Mouse (Mus musculus): Measurements from ENCODE around the gene Ace2. TPM values are rescaled to one million over a fixed set of nuclear protein-coding genes. Genes with fewer than 3 reads are reported as not detected.

The Ace2 gene
- 1 to 10 TPM in 1 of 2 experiments, under 1 TPM in 1; 0.91 to 1.0 TPM for total RNA-seq (2021)

GRCm38 (mm10) chrX:164139032-164139431 is at the start of gene Ace2:
Gene Ace2 (plus strand): TSS chrX:164139332.
- intact Hi-C loops (cut with DNase I) = no loop called here

GRCm38 (mm10) chrX:164089916-164090315 is 49.2 kb upstream of the Ace2 start:
- intact Hi-C loops (cut with DNase I) = loop anchor here (5.0 kb wide), 1 partner anchor 307 kb away; no protein-coding TSS in a partner anchor
- DNase-seq (ENCODE audit: extremely low spot score in 1 of 2, low spot score in 2 of 2) = no peak

More at GRCm38 (mm10) chrX:164139032-164139431, at the start of gene Ace2:
- no peak for DNase-seq (ENCODE audit: extremely low spot score in 1 of 2, low spot score in 2 of 2)

GRCm38 (mm10) chrX:164092300-164093169 is 46.6 kb upstream of the Ace2 start:
- intact Hi-C loops (cut with DNase I) = loop anchor here (5.0 kb wide), 1 partner anchor 305 kb away; no protein-coding TSS in a partner anchor
- DNase-seq (ENCODE audit: extremely low spot score in 1 of 2, low spot score in 2 of 2) = no peak

- intact Hi-C loops (cut with DNase I) = loop anchor here (5.0 kb wide), 1 partner anchor 304 kb away; no protein-coding TSS in a partner anchor
- no peak for DNase-seq (ENCODE audit: extremely low spot score in 1 of 2, low spot score in 2 of 2)
Measured at GRCm38 (mm10) chrX:164093435-164093834, 45.7 kb upstream of the Ace2 start.

- intact Hi-C loops (cut with DNase I) = no loop called here
Measured at GRCm38 (mm10) chrX:164095838-164096237, 43.3 kb upstream of the Ace2 start.

GRCm38 (mm10) chrX:164101483-164101882 is 37.6 kb upstream of the Ace2 start:
- DNase-seq (ENCODE audit: extremely low spot score in 1 of 2, low spot score in 2 of 2) = no peak
- intact Hi-C loops (cut with DNase I) = loop anchor here (5.0 kb wide), 1 partner anchor 76 kb away; no protein-coding TSS in a partner anchor

More at GRCm38 (mm10) chrX:164095838-164096237, 43.3 kb upstream of the Ace2 start:
- no peak for DNase-seq (ENCODE audit: extremely low spot score in 1 of 2, low spot score in 2 of 2)

GRCm38 (mm10) chrX:164102198-164102597 is 36.9 kb upstream of the Ace2 start:
- no peak for DNase-seq (ENCODE audit: extremely low spot score in 1 of 2, low spot score in 2 of 2)
- intact Hi-C loops (cut with DNase I) = loop anchor here (5.0 kb wide), 1 partner anchor 75 kb away; no protein-coding TSS in a partner anchor

- no peak for DNase-seq (ENCODE audit: extremely low spot score in 1 of 2, low spot score in 2 of 2)
Measured at GRCm38 (mm10) chrX:164102656-164103055, 36.5 kb upstream of the Ace2 start.

GRCm38 (mm10) chrX:164111146-164111545 is 28.0 kb upstream of the Ace2 start:
- intact Hi-C loops (cut with DNase I) = no loop called here
- DNase-seq (ENCODE audit: extremely low spot score in 1 of 2, low spot score in 2 of 2) = no peak

More at GRCm38 (mm10) chrX:164102656-164103055, 36.5 kb upstream of the Ace2 start:
- intact Hi-C loops (cut with DNase I) = loop anchor here (5.0 kb wide), 1 partner anchor 75 kb away; no protein-coding TSS in a partner anchor

- no peak for DNase-seq (ENCODE audit: extremely low spot score in 1 of 2, low spot score in 2 of 2)
- intact Hi-C loops (cut with DNase I) = no loop called here
Measured at GRCm38 (mm10) chrX:164113744-164114143, 25.4 kb upstream of the Ace2 start.

GRCm38 (mm10) chrX:164123942-164124341 is 15.2 kb upstream of the Ace2 start:
- no peak for DNase-seq (ENCODE audit: extremely low spot score in 1 of 2, low spot score in 2 of 2)
- intact Hi-C loops (cut with DNase I) = no loop called here

GRCm38 (mm10) chrX:164133531-164133930 is 5.6 kb upstream of the Ace2 start:
- DNase-seq (ENCODE audit: extremely low spot score in 1 of 2, low spot score in 2 of 2) = no peak
- intact Hi-C loops (cut with DNase I) = no loop called here

- DNase-seq (ENCODE audit: extremely low spot score in 1 of 2, low spot score in 2 of 2) = no peak
- intact Hi-C loops (cut with DNase I) = no loop called here
Measured at GRCm38 (mm10) chrX:164135304-164135818, 3.8 kb upstream of the Ace2 start.

- DNase-seq (ENCODE audit: extremely low spot score in 1 of 2, low spot score in 2 of 2) = no peak
- intact Hi-C loops (cut with DNase I) = no loop called here
Measured at GRCm38 (mm10) chrX:164145463-164146250, 6.5 kb downstream of the Ace2 start.

GRCm38 (mm10) chrX:164152703-164153102 is 13.6 kb downstream of the Ace2 start:
- intact Hi-C loops (cut with DNase I) = no loop called here
- DNase-seq (ENCODE audit: extremely low spot score in 1 of 2, low spot score in 2 of 2) = peak in 1 of 2 experiments; percentile 16

GRCm38 (mm10) chrX:164153606-164154005 is 14.5 kb downstream of the Ace2 start:
- DNase-seq (ENCODE audit: extremely low spot score in 1 of 2, low spot score in 2 of 2) = no peak
- intact Hi-C loops (cut with DNase I) = no loop called here

- DNase-seq (ENCODE audit: extremely low spot score in 1 of 2, low spot score in 2 of 2) = no peak
- intact Hi-C loops (cut with DNase I) = no loop called here
Measured at GRCm38 (mm10) chrX:164154594-164154993, 15.5 kb downstream of the Ace2 start.

GRCm38 (mm10) chrX:164164681-164165080 is 25.5 kb downstream of the Ace2 start:
- DNase-seq (ENCODE audit: extremely low spot score in 1 of 2, low spot score in 2 of 2) = no peak
- intact Hi-C loops (cut with DNase I) = no loop called here

GRCm38 (mm10) chrX:164171034-164171433 is 31.9 kb downstream of the Ace2 start:
- intact Hi-C loops (cut with DNase I) = no loop called here
- no peak for DNase-seq (ENCODE audit: extremely low spot score in 1 of 2, low spot score in 2 of 2)
